Mouse (Mus musculus): ENCODE measurements around the gene Ankrd23. TPM values are rescaled to one million over a fixed set of nuclear protein-coding genes. Genes with fewer than 3 reads are reported as not detected.

The Ankrd23 gene
- polyA plus RNA-seq, 1 experiment from 2014 or later: 23.7 TPM

DNA sequence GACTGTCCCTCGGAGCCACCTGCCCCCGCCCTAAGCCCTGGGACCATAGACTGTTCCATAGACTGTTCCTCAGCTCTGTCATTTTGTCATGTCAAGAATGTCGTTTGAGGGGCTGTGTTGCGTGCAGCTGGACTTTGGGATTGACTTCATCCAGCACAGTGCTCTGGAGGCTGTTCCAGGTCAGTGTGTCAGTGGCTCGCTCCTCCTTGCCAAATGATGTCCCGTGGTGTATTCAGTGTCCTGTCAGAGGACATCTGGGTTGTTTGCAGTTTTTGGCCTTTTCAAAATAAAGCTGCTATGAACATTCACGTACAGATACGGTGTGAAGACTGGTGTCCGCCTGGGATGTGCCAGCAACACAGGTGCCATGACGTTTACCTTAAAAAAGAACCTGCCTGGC, 9.8 kb downstream of the Ankrd23 start:
- no peak overlapping the region for H3K27ac ChIP-seq
- no peaks in the 10 kb centered on the region for H3K27me3 ChIP-seq
- 91% methylated on average over 10 of the region's 10 CpGs for WGBS
- H3K9me3 ChIP-seq: no peaks in the 10 kb centered on the region
- no peak overlapping the region for H3K4me2 ChIP-seq
- peaks cover 62% of the 10 kb centered on the region for H3K36me3 ChIP-seq
- no peak for ATAC-seq (ENCODE audit: insufficient number of reproducible peaks, insufficient read depth, low FRiP score, low TSS enrichment, low read depth)
- no peak overlapping the region for H3K9ac ChIP-seq
- H3K4me3 ChIP-seq: no peak overlapping the region
- peaks cover 4% of the 10 kb centered on the region; the same call in 1 of the 2 replicates for H3K4me1 ChIP-seq

GRCm38 (mm10) chr1:36525774-36526173, 10.9 kb downstream of the Ankrd23 start:
- WGBS: 86% methylated on average over 12 of the region's 12 CpGs
- no peak overlapping the region for H3K9ac ChIP-seq
- no peak for ATAC-seq (ENCODE audit: insufficient number of reproducible peaks, insufficient read depth, low FRiP score, low TSS enrichment, low read depth)
- H3K27me3 ChIP-seq: no peaks in the 10 kb centered on the region
- H3K36me3 ChIP-seq: peaks cover 64% of the 10 kb centered on the region
- H3K9me3 ChIP-seq: no peaks in the 10 kb centered on the region
- H3K4me2 ChIP-seq: no peak overlapping the region
- H3K4me3 ChIP-seq: no peak overlapping the region
- H3K27ac ChIP-seq: no peak overlapping the region
- peaks cover 4% of the 10 kb centered on the region; the same call in 1 of the 2 replicates for H3K4me1 ChIP-seq

- peaks cover 4% of the 10 kb centered on the region; the same call in 1 of the 2 replicates for H3K4me1 ChIP-seq
- peaks cover 81% of the 10 kb centered on the region for H3K36me3 ChIP-seq
- ATAC-seq (ENCODE audit: insufficient number of reproducible peaks, insufficient read depth, low FRiP score, low TSS enrichment, low read depth): no peak
- no peak overlapping the region for H3K4me3 ChIP-seq
- H3K4me2 ChIP-seq: no peak overlapping the region
- no peaks in the 10 kb centered on the region for H3K9me3 ChIP-seq
- H3K27me3 ChIP-seq: no peaks in the 10 kb centered on the region
- WGBS: 89% methylated on average over 5 of the region's 5 CpGs
- H3K27ac ChIP-seq: no peak overlapping the region
- H3K9ac ChIP-seq: no peak overlapping the region
Measured at GRCm38 (mm10) chr1:36524058-36524457, 12.6 kb downstream of the Ankrd23 start.

GRCm38 (mm10) chr1:36523332-36524013, 13.2 kb downstream of the Ankrd23 start:
- Histone ChIP-seq H3K4me1 (peaks cover 2% of the 10 kb centered on the region; the same call in 1 of the 2 replicates), H3K9ac (no peak overlapping the region), H3K36me3 (peaks cover 87% of the 10 kb centered on the region), H3K9me3 (no peaks in the 10 kb centered on the region), H3K27me3 (no peaks in the 10 kb centered on the region), H3K4me3 (no peak overlapping the region), H3K4me2 (no peak overlapping the region), H3K27ac (no peak overlapping the region)
- no peak for ATAC-seq (ENCODE audit: insufficient number of reproducible peaks, insufficient read depth, low FRiP score, low TSS enrichment, low read depth)
- 77% methylated on average over 9 of the region's 9 CpGs for WGBS

DNA sequence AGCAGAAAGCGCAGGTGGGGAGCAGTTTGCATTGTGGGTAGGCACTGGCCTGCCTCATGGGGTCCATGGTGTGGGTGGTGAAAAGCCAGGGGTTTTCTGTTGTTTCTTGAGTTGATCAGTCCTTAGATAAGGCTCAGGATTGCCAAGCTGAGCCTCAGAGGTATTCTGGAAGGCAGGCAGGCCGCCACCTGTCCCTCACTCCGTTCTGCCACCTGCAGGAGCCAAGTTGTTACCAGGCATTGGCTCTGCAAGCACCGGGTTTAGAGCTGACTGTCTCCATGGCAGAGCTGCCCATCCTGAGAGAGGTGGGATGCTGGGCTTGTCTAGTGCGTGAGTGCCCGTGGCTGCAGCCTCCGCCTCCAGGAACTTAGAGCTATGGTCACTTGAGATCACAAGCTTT, 14.5 kb downstream of the Ankrd23 start:
- H3K36me3 ChIP-seq: peaks cover 96% of the 10 kb centered on the region
- no peak for ATAC-seq (ENCODE audit: insufficient number of reproducible peaks, insufficient read depth, low FRiP score, low TSS enrichment, low read depth)
- H3K27ac ChIP-seq: no peak overlapping the region
- H3K4me2 ChIP-seq: no peak overlapping the region
- H3K27me3 ChIP-seq: no peaks in the 10 kb centered on the region
- no peaks in the 10 kb centered on the region for H3K9me3 ChIP-seq
- H3K9ac ChIP-seq: no peak overlapping the region
- 90% methylated on average over 7 of the region's 7 CpGs for WGBS
- H3K4me1 ChIP-seq: no peaks in the 10 kb centered on the region
- no peak overlapping the region for H3K4me3 ChIP-seq

DNA sequence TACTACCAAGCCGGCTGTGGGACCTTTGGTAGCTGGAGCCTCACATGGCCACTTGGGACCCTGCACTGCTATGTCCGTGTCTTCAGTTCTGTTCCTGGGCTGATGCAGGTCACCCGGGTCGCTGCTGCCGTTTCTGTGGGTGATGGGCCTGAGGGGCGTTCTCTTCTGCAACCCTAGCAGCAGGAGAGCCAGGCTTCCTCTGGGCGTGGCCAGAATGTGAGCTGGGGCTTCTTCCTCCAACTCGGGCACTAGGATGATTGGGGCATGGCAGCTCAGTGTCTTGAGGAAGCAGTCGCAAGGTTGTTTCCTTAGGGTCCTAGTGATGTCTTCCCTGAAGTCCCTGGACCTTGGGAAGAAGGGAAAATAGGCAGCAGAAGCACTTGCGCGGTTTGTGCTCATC, 17.1 kb downstream of the Ankrd23 start:
- 83% methylated on average over 11 of the region's 11 CpGs for WGBS
- H3K36me3 ChIP-seq: peaks cover 82% of the 10 kb centered on the region
- ATAC-seq (ENCODE audit: insufficient number of reproducible peaks, insufficient read depth, low FRiP score, low TSS enrichment, low read depth): no peak
- no peak overlapping the region for H3K27ac ChIP-seq
- no peaks in the 10 kb centered on the region for H3K27me3 ChIP-seq
- H3K4me1 ChIP-seq: peaks cover 13% of the 10 kb centered on the region
- no peak overlapping the region for H3K9ac ChIP-seq
- H3K9me3 ChIP-seq: no peaks in the 10 kb centered on the region
- no peak overlapping the region for H3K4me2 ChIP-seq
- H3K4me3 ChIP-seq: no peak overlapping the region

GRCm38 (mm10) chr1:36518259-36518658, 18.4 kb downstream of the Ankrd23 start:
- 76% methylated on average over 3 of the region's 3 CpGs for WGBS
- no peaks in the 10 kb centered on the region for H3K9me3 ChIP-seq
- no peak overlapping the region for H3K4me3 ChIP-seq
- peaks cover 74% of the 10 kb centered on the region for H3K36me3 ChIP-seq
- no peaks in the 10 kb centered on the region for H3K27me3 ChIP-seq
- peaks cover 27% of the 10 kb centered on the region for H3K4me1 ChIP-seq
- no peak for ATAC-seq (ENCODE audit: insufficient number of reproducible peaks, insufficient read depth, low FRiP score, low TSS enrichment, low read depth)
- H3K4me2 ChIP-seq: no peak overlapping the region
- H3K9ac ChIP-seq: peak overlapping the region; percentile 46; the same call in 1 of the 2 replicates
- no peak overlapping the region for H3K27ac ChIP-seq

DNA sequence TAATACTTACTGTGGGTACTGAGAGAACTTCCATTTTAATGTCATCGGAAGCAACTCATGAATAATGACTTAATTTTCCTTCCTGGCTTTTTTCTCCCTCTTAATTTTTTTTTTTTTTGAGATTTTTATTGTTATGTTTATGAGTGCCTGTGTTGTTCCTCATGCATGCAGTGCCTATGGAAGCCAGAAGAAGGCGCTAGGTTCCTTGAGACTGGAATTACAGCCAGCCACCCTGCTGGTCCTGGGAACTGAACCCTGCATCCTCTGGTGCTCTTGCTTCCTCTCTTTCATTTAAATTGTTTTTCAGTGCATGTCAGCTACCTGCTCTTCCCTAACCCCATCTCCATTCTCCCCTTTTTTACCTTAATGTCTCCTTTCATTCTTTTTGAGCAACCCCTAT, 23.0 kb downstream of the Ankrd23 start:
- H3K36me3 ChIP-seq: peaks cover 28% of the 10 kb centered on the region
- peaks cover 33% of the 10 kb centered on the region for H3K4me1 ChIP-seq
- peak overlapping the region; percentile 75 for H3K4me3 ChIP-seq
- peak overlapping the region; percentile 96 for H3K4me2 ChIP-seq
- H3K9ac ChIP-seq: no peak overlapping the region
- no peak overlapping the region for H3K27ac ChIP-seq
- H3K27me3 ChIP-seq: no peaks in the 10 kb centered on the region
- H3K9me3 ChIP-seq: no peaks in the 10 kb centered on the region
- WGBS: 52% methylated on average over 2 of the region's 2 CpGs
- no peak for ATAC-seq (ENCODE audit: insufficient number of reproducible peaks, insufficient read depth, low FRiP score, low TSS enrichment, low read depth)

DNA sequence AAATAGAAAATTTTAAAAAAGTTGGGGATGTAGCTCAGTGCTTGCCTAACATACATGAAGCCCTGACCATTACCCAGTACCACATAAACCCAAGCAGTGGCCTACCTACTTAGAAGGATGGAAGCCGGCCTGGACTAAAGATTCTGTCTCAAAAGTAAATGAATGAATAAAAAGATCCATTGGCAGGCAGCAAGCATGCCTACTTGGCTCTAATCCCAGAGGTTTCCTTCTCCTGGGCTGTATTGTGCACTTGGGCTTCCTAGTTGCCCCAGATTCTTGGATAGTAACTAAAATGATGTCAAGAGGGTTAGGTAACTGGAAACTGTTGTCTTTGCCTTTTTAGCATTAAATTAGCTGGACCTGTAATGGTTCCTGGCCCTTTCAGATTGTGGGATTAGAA, 23.4 kb downstream of the Ankrd23 start:
- WGBS: 7% methylated on average over 1 of the region's 1 CpGs
- no peaks in the 10 kb centered on the region for H3K27me3 ChIP-seq

DNA sequence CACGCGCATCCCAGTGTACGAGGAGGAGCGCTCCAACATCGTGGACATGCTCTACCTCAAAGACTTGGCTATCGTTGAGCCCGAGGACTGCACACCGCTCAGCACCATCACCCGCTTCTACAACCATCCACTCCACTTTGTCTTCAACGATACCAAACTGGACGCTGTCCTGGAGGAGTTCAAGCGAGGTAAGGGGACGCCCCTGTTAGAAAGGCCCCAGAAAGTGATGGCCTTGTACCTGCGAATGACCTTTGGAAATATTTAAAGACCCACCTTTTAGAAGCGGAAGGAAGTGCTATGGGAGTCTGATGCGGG, 23.8 kb downstream of the Ankrd23 start:
- Histone ChIP-seq H3K4me1 (peaks cover 33% of the 10 kb centered on the region), H3K4me3 (peak overlapping the region; percentile 75), H3K27me3 (no peaks in the 10 kb centered on the region), H3K36me3 (peaks cover 23% of the 10 kb centered on the region), H3K9me3 (no peaks in the 10 kb centered on the region), H3K27ac (peak overlapping the region; percentile 99; the same call in 1 of the 2 replicates), H3K4me2 (peak overlapping the region; percentile 96), H3K9ac (peak overlapping the region; percentile 87)
- ATAC-seq (ENCODE audit: insufficient number of reproducible peaks, insufficient read depth, low FRiP score, low TSS enrichment, low read depth): no peak
- under 1% methylated on average over 16 of the region's 16 CpGs for WGBS

More for the DNA sequence above, 23.4 kb downstream of the Ankrd23 start:
- Histone ChIP-seq H3K27ac (no peak overlapping the region), H3K4me3 (peak overlapping the region; percentile 75), H3K4me2 (peak overlapping the region; percentile 96), H3K9ac (peak overlapping the region; percentile 87), H3K36me3 (peaks cover 24% of the 10 kb centered on the region), H3K9me3 (no peaks in the 10 kb centered on the region), H3K4me1 (peaks cover 33% of the 10 kb centered on the region)
- no peak for ATAC-seq (ENCODE audit: insufficient number of reproducible peaks, insufficient read depth, low FRiP score, low TSS enrichment, low read depth)

GRCm38 (mm10) chr1:36512089-36512965, 24.4 kb downstream of the Ankrd23 start:
- H3K4me2 ChIP-seq: peak overlapping the region; percentile 96
- no peaks in the 10 kb centered on the region for H3K9me3 ChIP-seq
- no peaks in the 10 kb centered on the region for H3K27me3 ChIP-seq
- peak overlapping the region; percentile 75 for H3K4me3 ChIP-seq
- under 1% methylated on average over 111 of the region's 126 CpGs for WGBS
- peaks cover 33% of the 10 kb centered on the region for H3K4me1 ChIP-seq
- ATAC-seq (ENCODE audit: insufficient number of reproducible peaks, insufficient read depth, low FRiP score, low TSS enrichment, low read depth): peak; percentile 48
- H3K36me3 ChIP-seq: peaks cover 25% of the 10 kb centered on the region
- peak overlapping the region; percentile 87 for H3K9ac ChIP-seq
- H3K27ac ChIP-seq: peak overlapping the region; percentile 99

Measured in embryonic facial prominence, embryonic 13.5 days (tissue).